Mouse (Mus musculus) liver, postnatal 0 days (tissue): Measurements from ENCODE around the gene Mdm2. TPM values are rescaled to one million over a fixed set of nuclear protein-coding genes. Genes with fewer than 3 reads are reported as not detected.
"Not testable (repeated sequence)": the region's sequence is repeated elsewhere in the genome, so short reads cannot be mapped to it uniquely, and the experiment has no call there.

Experiments
- ATAC-seq: fragments of 200-750 bp; cut with Nextera tagmentation; 2 replicates; pipeline ENCODE4 v1.8.0; 2017; ENCODE audit warnings: mild to moderate bottlenecking, moderate library complexity
- DNase-seq: peaks from one replicate; pipeline ENCODE4 v3.0.0-alpha.2; 2016
- H3K27ac ChIP-seq: fragments of 300-500 bp; sonication (generic); 2 replicates; pipeline ENCODE4 v1.5.1; 2014; ENCODE audit warnings: antibody characterized with exemption, moderate library complexity, mild to moderate bottlenecking, low read depth
- H3K27me3 ChIP-seq: fragments of 300-500 bp; sonication (generic); 2 replicates; pipeline ENCODE4 v1.6.1; 2014; ENCODE audit warnings: low read length, control low read depth, mixed read lengths; ENCODE audit not compliant: insufficient read depth
- H3K36me3 ChIP-seq: fragments of 300-500 bp; sonication (generic); replicated peaks from 2 replicates; pipeline ENCODE4 v1.6.1; 2014; ENCODE audit warnings: mild to moderate bottlenecking, control low read depth, low read length, moderate library complexity, mixed read lengths; ENCODE audit not compliant: insufficient read depth
- H3K4me1 ChIP-seq: fragments of 300-500 bp; sonication (generic); 2 replicates; pipeline ENCODE4 v1.6.1; 2014; ENCODE audit warnings: antibody characterized with exemption, mild to moderate bottlenecking, control low read depth; ENCODE audit not compliant: insufficient read depth
- H3K4me2 ChIP-seq: fragments of 300-500 bp; sonication (generic); 2 replicates; pipeline ENCODE4 v1.6.1; 2014; ENCODE audit warnings: low read depth, mild to moderate bottlenecking, low read length, moderate library complexity, mixed read lengths
- H3K4me3 ChIP-seq: fragments of 300-500 bp; sonication (generic); 2 replicates; pipeline ENCODE4 v1.5.1; 2014; ENCODE audit warnings: low read depth, low read length
- H3K9ac ChIP-seq: fragments of 300-500 bp; sonication (generic); replicated peaks from 2 replicates; pipeline ENCODE4 v1.6.1; 2014; ENCODE audit warnings: mild to moderate bottlenecking, moderate library complexity
- H3K9me3 ChIP-seq: fragments of 300-500 bp; sonication (generic); 2 replicates; pipeline ENCODE4 v1.6.1; 2016; ENCODE audit warnings: mild to moderate bottlenecking, control low read depth, low read length, mixed read lengths
- CTCF ChIP-seq: sonication (generic); IDR thresholded peaks from 2 replicates; pipeline ENCODE4 v1.5.1; 2016; ENCODE audit warnings: antibody characterized with exemption, low read depth
- EP300 ChIP-seq: IDR thresholded peaks from 2 replicates; pipeline ENCODE4 v1.6.1; 2016; ENCODE audit warnings: antibody characterized with exemption, low read depth, mild to moderate bottlenecking
- WGBS: fragments of 180-500 bp; shearing (Covaris S2); extraction: QIAGEN DNeasy Blood & Tissue Kit; methylation state at CpG from one replicate; pipeline ENCODE4 v1.1.7; 2014; ENCODE audit not compliant: insufficient replicate concordance; 5-methylcytosine and 5-hydroxymethylcytosine counted together
- polyA plus RNA-seq: library from polyadenylated mRNA; unstranded; fragments of >200 nt; fragmentation: Nextera tagmentation; extraction: Ambion mirVana; gene quantifications from 2 replicates; pipeline ENCODE4 v1.2.1, GENCODE M21; 2015

Mdm2 gene
- polyA plus RNA-seq, 1 experiment from 2014 or later, result 11.3 TPM

DNA sequence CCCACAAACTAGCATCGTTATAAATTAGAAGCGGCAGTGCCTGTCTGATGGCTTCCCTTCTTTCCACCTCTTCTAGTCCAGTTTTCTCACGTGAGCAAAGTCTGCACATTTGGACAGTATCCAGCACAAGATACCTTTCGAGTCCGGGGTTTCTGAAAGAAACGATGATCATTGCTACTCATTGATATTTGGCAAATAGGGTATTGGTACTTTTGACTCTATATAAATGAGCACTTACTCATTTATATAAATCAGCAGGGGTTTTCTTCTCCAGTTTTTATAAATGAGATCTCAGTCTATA is 29.0 kb upstream of the Mdm2 start:
- Histone ChIP-seq H3K27ac (no peak overlapping the region), H3K4me1 (0 out of 2 replicates have a peak, but pooled peaks cover 2% of the 10 kb centered on the region), H3K36me3 (peaks cover 12% of the 10 kb centered on the region), H3K9ac (no peak overlapping the region), H3K27me3 (no peaks in the 10 kb centered on the region), H3K9me3 (no peaks in the 10 kb centered on the region), H3K4me2 (no peak overlapping the region), H3K4me3 (no peak overlapping the region)
- WGBS, result 92% methylated on average over 6 of the region's 6 CpGs
- DNase-seq (no peak), ATAC-seq (no peak)
- TF ChIP-seq CTCF (no peak), EP300 (no peak)

DNA sequence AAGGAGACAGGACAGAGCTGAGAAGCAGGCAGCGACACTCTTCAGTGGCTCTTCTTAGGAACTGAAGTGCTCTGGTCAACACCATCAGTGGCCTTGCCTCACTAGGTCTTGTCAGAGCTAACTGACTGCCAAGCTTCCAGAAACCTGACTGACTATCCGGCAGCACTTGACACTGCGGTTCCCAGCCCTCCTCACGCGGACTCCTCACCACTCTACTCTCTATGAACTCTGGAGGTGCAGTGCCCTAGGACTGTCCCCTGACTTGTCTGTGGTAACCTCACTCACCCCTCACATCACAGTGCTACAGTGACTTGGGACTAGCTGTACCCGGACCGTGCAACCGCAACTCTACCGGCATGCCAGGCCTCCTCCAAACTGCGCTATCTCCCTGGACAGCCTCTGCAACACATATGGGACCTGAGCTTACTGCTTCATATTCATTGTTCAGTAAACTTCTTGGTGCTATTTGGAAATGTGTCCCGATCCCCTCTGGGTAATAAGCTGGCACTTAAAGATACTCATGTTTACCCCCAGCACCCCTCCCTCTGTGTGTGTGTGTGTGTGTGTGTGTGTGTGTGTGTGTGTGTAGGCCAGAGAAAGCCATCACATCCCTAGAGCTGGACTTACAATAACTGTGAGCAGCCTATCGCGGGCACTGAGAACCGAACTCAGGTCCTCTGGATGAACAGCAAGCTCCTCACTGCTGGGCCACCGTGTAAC is 28.5 kb upstream of the Mdm2 start:
- Histone ChIP-seq H3K27ac (no peak overlapping the region), H3K4me3 (no peak overlapping the region), H3K4me2 (no peak overlapping the region), H3K27me3 (no peaks in the 10 kb centered on the region), H3K9me3 (no peaks in the 10 kb centered on the region), H3K36me3 (peaks cover 12% of the 10 kb centered on the region), H3K9ac (no peak overlapping the region), H3K4me1 (0 out of 2 replicates have a peak, but pooled peaks cover 2% of the 10 kb centered on the region)
- TF ChIP-seq CTCF (no peak), EP300 (no peak)
- no peak for ATAC-seq
- DNase-seq, result no peak
- 88% methylated on average over 15 of the region's 15 CpGs for WGBS

DNA sequence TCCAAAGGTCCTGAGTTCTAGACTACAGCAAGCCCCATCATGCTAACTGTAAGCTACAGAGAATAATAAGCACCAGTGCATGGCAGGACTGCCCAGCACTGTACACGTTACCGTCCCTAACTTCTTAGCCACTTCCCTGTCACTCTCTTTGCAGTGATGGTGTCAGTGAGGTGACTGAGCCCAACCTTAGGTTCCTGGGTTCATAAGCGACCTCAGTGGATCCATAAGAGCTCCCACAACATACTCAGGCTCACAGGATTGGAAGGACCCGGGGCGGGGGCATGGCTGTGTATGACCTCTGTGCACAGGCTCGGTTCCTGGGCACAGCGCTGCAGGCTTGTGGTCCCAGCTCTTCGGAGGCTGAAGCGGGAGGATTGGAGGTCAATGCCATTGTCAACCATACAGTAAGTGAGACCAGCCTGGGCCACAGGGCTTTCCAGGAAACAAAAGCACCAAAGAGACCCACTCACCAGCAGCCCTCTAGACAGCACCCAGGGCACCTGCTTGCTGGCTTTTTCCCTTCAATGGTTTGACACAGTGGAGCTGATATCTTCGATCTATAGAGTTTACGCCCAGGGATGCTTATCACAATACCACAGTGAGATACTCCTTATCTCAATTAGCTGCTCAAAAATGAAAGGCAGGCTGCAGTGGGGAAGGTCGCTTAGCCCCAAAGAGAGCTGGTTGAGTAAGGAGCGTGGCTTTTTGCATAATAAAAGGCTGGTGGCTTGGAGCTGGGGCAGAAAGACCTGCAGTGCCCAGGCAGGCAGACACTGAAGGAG is 27.8 kb upstream of the Mdm2 start:
- no peak overlapping the region for H3K4me3 ChIP-seq
- peaks cover 12% of the 10 kb centered on the region for H3K36me3 ChIP-seq
- no peaks in the 10 kb centered on the region for H3K27me3 ChIP-seq
- H3K4me2 ChIP-seq, result no peak overlapping the region
- no peak for TF ChIP-seq CTCF
- TF ChIP-seq EP300, result no peak
- H3K9ac ChIP-seq, result no peak overlapping the region
- H3K9me3 ChIP-seq, result no peaks in the 10 kb centered on the region
- no peak for ATAC-seq
- peaks cover 3% of the 10 kb centered on the region for H3K4me1 ChIP-seq
- H3K27ac ChIP-seq, result no peak overlapping the region
- 71% methylated on average over 13 of the region's 13 CpGs for WGBS
- DNase-seq, result no peak

DNA sequence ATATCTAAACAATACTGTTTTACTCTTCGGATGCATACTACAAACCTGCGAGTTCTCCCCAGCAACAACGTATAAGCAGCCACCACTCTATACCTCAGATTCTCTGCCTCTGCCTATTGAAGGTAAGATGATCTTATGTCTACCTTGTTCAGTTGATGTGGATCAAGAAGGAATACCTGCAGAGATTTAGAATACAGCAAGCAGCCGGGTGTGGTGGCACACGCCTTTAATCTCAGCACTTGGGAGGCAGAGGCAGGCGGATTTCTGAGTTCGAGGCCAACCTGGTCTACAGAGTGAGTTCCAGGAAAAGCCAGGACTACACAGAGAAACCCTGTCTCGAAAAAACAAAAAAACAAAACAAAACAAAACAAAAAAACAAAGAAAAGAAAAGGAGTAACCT is 26.9 kb upstream of the Mdm2 start:
- H3K4me1 ChIP-seq, H3K27me3 ChIP-seq, DNase-seq, H3K4me3 ChIP-seq, ATAC-seq, H3K9ac ChIP-seq, H3K9me3 ChIP-seq, H3K27ac ChIP-seq, H3K4me2 ChIP-seq: not testable (repeated sequence)
- peaks cover 12% of the 10 kb centered on the region for H3K36me3 ChIP-seq
- 79% methylated on average over 8 of the region's 8 CpGs for WGBS

DNA sequence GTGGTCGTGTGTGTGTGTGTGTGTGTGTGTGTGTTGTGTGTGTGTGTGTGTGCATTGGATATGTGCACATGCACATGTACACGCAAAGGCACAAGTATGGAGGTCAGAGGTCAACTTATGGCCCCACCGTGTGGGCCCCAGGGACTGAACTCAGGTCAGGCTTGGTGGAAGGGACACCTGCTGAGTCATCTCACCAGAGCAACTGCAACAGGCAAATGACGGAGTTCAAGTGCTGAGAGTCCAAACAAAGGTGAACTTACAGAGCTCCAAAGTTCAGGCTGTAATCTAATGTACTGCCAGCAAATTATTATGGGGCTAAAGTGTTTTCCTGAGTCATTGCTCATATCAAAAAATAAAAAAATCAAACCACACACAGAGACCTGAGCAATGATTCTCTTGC is 26.5 kb upstream of the Mdm2 start:
- Histone ChIP-seq H3K27ac (no peak overlapping the region), H3K36me3 (peaks cover 12% of the 10 kb centered on the region), H3K4me3 (no peak overlapping the region), H3K27me3 (no peaks in the 10 kb centered on the region), H3K4me1 (peaks cover 10% of the 10 kb centered on the region), H3K9me3 (no peaks in the 10 kb centered on the region), H3K9ac (no peak overlapping the region), H3K4me2 (no peak overlapping the region)
- peak; percentile 35 for ATAC-seq
- TF ChIP-seq CTCF (no peak), EP300 (no peak)
- no peak for DNase-seq
- WGBS, result 61% methylated on average over 4 of the region's 4 CpGs

DNA sequence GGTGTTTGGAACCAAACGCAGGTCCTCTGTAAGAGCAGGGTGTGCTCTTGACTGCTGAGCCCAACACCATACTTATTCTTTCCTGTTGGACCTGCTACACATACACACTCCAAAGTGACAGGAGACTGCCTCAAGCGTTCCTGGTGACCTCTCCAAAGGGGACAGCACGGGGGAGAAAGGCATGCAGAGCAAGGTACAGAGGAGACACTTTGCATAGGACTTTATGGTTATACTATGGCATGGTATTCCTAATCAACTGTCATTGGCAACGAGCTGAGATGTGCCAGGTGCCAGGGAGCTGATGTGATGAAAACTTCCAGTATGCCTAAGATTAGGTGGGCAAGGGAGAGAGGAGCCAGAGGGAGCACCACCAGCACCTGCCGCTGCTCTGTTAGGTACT is 26.0 kb upstream of the Mdm2 start:
- Histone ChIP-seq H3K9me3 (no peaks in the 10 kb centered on the region), H3K27ac (no peak overlapping the region), H3K4me3 (no peak overlapping the region), H3K9ac (no peak overlapping the region), H3K4me2 (no peak overlapping the region), H3K36me3 (peaks cover 12% of the 10 kb centered on the region), H3K27me3 (no peaks in the 10 kb centered on the region), H3K4me1 (peaks cover 11% of the 10 kb centered on the region)
- TF ChIP-seq CTCF (no peak), EP300 (no peak)
- ATAC-seq, result no peak
- no peak for DNase-seq
- WGBS, result 75% methylated on average over 5 of the region's 5 CpGs

DNA sequence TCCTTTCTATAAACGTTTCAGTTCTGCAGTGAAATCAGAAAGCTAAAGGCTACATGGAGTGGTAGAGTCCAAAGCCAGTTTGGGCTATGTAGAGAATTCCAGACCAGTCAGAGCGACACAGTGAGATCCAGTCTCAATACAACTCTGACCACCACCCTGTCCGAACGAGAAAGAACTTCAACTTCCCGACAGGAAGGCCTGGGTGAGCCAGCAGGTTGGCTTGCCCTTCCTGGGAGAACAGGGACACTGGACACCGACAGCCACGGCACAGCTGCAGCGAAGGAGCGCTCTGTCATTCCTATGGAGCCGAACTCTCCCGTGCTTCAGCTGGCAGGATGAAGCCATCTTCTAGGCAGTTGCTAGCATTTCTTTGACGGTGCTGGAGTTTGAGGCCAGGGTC is 24.8 kb upstream of the Mdm2 start:
- ATAC-seq, DNase-seq, H3K4me2 ChIP-seq, H3K9me3 ChIP-seq, H3K9ac ChIP-seq, H3K27me3 ChIP-seq, H3K27ac ChIP-seq, H3K4me3 ChIP-seq: not testable (repeated sequence)
- Histone ChIP-seq H3K36me3 (peaks cover 12% of the 10 kb centered on the region), H3K4me1 (peaks cover 14% of the 10 kb centered on the region)
- WGBS, result 85% methylated on average over 11 of the region's 12 CpGs

DNA sequence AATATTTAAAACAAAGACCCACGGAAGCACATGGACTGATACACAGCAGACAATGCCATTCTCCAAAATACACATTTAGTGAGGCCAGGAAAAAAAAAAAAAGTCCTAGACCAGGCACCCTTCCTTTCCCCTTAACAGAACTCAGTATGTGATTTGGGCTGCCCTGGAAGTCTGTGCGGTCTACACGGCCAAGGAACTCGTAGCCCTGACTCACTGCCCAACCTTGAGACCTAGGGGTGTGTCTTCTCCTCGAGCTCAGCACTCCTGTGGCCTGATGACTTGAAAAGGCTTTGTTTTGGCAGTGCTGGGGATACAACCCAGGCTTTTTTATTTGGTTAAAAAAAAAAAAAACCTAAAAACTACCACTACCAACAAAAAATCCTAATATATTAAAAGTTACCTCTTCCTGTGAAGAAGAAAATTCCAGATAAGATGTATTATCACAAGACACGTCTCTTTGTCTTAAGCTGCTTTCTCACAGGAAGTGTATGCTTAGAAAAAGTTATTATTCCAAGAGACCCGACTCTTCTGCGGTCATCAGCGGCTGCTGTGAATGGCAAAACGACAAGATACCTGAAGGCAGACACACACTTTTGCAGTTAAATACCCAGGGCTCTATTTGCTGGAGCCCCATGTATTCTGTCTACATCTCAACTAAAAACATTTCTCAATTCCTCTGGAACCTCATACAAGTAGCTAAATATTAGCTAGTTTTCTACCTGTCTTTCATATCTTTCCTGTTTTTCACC is 23.7 kb upstream of the Mdm2 start:
- not testable (repeated sequence) for H3K4me2 ChIP-seq, H3K27me3 ChIP-seq, H3K9ac ChIP-seq, H3K4me3 ChIP-seq, DNase-seq, ATAC-seq, H3K9me3 ChIP-seq, H3K27ac ChIP-seq
- Histone ChIP-seq H3K36me3 (peaks cover 12% of the 10 kb centered on the region), H3K4me1 (peaks cover 21% of the 10 kb centered on the region)
- 62% methylated on average over 9 of the region's 10 CpGs for WGBS

DNA sequence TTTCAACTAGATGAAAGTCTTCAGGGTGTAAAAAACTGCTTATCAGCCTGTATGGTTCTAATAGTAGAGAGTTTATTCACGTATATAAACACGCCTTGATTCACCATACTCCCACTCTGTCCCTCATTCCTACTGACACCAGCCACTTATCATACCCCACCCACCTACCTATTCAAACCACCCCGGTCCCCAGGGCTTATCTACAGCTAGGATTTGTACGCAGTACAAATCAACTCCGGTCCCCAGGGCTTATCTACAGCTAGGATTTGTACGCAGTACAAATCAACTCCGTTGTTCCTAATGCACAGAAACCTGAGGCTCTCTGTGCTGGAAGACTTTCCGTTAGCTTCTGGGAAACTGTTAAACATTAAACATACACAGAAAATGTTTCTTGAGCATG is 23.1 kb upstream of the Mdm2 start:
- not testable (repeated sequence) for H3K9ac ChIP-seq, H3K4me3 ChIP-seq, H3K36me3 ChIP-seq, ATAC-seq, H3K27me3 ChIP-seq, DNase-seq, H3K9me3 ChIP-seq, H3K27ac ChIP-seq, H3K4me2 ChIP-seq
- 36% methylated on average over 8 of the region's 8 CpGs for WGBS
- H3K4me1 ChIP-seq, result peaks cover 21% of the 10 kb centered on the region
